Mouse (Mus musculus): ENCODE data around the gene Gm13289.
"Not testable (repeated sequence)": the region's sequence is repeated elsewhere in the genome, so short reads cannot be mapped to it uniquely, and the experiment has no call there.

The Gm13289 gene

DNA sequence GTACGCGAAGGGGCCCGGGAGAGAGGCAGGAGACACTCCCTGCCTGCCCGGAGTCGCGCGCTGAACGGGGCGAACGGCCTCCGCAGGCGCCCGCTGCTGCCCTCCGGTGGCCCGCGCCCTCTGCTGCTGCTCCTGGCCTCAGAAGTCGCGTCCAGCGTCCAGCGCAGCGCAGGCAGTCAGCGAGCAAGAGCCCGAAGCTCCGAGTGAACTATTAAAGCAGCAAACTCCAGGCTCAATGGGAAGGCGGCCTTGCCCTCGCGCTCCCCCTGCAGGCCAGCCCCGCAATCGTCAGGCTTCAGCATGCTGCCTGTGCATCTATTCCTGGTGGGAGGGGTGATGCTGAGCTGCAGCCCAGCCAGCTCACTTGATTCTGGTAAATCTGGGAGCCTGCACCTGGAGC lies at the start of gene Gm13289:
Gm13289 (plus strand) TSS at position 301 of the 400 bp plus-strand sequence.
- DNase-seq (ENCODE audit: low spot score in 2 of 2): not testable (repeated sequence)

DNA sequence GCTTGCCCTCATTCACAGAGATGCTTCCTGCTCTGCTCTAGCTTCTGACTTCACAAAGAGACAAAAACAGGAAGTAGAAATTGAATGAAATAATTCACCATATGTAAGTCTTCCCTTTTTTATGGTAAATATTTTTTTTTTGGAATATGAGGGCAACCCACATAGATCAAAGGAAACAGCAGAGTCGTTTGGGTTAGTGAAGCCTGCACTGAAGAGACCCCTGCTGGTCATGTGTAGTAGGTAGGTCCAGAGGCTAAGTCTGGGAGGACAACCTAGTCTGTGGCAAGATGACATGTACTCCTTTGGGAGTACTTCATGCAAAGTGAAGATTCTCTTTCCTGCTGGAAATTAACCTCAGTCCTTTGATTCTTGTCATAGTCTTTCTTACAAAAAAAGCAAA lies 49.4 kb upstream of the Gm13289 start:
- DNase-seq (ENCODE audit: low spot score in 2 of 2): no peak

DNA sequence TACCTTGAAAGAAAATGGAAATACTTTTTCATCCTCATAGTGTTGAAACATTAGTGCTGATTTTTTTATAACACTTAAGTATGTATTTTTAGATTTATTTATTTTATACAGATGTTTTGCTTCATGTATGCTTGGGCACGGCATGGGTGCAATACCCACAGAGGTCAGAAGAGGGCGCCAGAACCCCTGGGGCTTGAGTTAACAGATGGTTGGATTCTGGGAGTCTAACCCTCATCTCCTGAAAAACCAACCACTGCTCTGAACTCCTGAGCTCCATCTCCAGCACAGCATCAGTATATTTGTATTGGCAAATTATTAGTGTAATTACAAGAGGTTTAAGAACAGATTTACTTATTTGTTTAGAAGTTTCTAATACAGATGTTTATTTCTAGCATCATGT lies 38.2 kb upstream of the Gm13289 start:
- DNase-seq (ENCODE audit: low spot score in 2 of 2): peak in 1 of 2 experiments; percentile 48

DNA sequence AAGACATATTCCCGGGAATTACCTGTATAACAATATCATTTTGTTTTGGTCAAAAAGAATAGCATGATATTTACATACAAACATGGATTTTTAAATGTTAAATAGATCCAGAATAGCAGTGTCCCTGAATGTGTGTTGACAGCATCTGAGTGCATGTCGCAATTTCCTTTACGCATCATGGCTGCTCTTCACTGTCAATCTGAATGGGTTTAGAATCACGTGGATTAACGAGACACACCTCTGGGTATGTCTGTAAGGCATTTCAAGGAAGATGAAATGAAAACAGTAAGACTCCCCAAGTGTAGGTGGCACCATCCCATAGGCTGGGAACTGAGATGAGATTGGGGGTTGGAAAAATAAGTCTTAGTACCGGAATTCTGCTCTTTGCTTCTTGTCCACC lies 37.7 kb upstream of the Gm13289 start:
- DNase-seq (ENCODE audit: low spot score in 2 of 2): no peak

DNA sequence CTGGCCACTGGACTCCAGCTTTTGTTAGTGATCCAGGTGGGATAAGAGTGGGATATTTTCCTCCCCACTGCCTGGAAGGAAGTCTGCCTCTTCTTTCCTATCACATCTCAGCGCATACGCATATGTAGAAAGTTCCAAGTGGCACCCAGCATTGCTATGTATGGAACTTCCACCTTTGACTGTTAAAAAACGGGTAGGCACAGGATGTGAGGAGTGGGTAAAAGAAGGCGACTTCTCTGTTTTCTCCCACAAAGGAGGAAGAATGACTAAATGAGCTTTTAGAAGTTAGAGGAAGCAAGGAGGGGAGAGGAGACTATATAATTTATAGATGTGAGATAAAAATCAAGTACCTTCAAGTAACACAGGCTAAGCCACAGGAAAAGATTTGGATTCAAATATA lies 35.3 kb upstream of the Gm13289 start:
- DNase-seq (ENCODE audit: low spot score in 2 of 2): no peak

DNA sequence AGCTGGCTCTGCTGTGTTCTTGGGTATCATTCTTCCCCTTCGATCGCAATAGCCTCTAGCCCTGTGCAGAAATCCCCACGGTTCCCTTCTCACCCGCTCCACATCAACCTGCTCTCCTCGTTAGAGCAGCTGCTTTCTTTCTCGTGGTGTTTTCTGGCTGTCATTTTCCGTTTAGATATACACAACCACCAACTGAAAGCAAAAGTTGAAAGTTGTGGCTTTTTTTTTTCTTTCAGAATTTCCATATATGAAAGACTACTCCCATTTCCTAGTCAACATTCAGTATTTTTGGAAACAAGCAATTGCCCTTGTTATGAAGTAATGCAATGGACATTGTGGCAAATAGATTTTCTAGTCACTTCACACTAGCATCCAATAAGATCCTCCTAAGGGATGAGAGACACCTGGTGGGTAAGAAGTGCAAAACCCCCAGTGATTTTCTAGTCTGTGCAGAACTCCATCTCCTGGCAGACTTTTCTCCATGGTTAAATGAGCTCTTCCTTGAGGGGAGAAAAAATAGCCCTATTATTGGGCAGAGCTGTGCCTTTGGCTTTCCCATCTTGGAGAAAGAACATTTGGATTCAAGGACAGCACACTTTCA lies 33.9 kb upstream of the Gm13289 start:
- DNase-seq (ENCODE audit: low spot score in 2 of 2): no peak

DNA sequence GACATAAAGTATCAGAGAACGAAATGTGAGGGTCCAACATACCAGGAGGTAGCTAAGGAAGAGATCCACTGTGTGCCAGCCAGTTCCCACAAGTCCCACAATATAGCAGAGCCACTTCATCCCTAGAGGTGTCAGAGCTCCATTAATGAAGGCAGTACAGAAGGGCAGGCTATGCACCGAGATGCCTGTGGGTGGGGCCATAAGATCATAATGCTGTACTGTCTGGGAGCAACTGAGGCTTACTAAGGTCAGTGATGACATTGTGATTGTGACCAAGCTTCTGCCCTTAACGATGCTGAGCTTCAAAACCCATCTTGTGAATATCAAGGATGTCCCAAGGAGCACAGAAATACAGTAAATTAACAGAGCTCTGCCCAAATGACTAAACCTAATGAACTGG lies 32.5 kb upstream of the Gm13289 start:
- DNase-seq (ENCODE audit: low spot score in 2 of 2): no peak

DNA sequence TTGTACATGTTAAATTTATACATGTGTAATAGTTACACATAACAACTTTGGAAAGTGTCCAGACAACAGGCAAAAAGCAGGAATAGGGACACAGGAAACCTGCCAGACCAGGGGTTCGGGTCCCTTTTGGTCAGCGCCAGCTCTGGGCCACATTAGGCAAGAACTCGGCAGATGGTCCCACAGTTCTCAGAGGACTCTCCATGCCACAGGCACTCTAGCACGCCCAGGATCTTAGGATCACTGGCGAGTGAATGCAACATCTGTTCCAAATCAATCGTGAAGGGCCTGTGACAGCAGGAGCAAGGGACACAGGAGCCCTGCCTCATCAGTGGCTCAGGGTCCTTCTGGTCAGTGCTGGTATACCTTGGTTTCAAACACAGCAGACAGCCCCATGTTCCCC lies 26.8 kb upstream of the Gm13289 start:
- DNase-seq (ENCODE audit: low spot score in 2 of 2): no peak

DNA sequence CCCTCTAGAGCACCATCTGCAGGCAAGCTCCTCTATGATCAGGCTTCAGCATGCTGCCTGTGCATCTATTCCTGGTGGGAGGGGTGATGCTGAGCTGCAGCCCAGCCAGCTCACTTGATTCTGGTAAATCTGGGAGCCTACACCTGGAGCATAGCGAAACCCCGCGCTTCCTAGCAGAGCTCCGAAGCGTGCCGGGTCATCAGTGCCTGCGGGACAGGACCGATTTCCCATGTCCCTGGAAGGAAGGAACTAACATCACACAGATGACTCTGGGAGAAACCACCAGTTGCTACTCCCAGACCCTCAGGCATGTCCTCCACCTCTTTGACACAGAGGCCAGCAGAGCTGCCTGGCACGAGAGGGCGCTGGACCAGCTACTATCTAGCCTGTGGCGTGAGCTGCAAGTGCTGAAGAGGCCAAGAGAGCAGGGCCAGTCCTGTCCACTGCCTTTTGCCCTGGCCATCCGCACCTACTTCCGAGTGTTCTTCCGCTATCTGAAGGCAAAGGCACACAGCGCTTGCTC lies 21.8 kb upstream of the Gm13289 start, which contains the start of gene Gm13271:
Gm13271 (plus strand) TSS at position 51 of the 523 bp plus-strand sequence.
- DNase-seq (ENCODE audit: low spot score in 2 of 2): peak; percentile 72 to 82

DNA sequence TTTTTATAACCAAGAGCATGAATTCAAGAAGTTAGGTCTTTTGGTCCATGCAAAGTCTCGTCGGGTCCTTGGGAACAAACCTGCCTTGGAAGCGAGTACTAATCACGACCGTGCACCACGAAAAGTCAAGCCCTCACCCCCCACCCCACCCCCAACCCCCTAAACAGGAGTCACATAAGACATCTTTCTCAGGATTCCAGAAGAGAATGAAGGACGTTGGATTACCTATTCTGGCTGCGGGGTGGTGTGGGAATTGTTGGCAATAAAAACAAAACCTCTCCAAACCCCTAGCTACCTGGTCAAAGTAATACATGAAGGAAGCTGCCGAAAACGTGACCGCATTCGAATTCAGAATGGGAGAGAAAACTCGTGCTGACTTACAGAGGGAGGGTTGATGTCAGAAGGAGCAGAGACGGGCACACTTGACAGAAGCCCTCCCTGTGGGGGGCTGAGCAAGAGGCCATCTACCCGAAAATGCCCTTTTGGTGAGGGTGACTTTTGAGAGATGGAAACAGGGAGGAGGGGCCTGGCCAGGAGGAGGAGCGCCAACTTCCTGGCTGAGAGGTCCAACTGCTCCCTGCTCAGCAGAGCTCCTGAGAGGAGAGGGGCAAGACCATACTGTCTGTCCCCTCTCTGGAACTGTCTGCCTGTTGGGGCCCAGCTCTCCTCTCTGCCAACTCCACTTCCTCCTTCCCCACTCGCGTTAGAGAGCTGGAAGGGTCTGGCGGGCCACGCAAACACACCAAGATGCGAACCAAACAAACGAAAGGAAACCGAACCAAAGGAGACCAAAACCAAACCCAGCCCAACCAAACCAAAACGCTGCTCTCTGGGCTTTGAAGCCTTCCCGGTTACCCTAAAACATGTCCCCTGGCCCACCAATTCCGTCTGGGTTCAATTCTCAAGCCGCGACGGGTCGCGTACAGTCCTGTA lies 19.9 kb upstream of the Gm13289 start:
- DNase-seq (ENCODE audit: low spot score in 2 of 2): peak in 1 of 2 experiments; percentile 6

DNA sequence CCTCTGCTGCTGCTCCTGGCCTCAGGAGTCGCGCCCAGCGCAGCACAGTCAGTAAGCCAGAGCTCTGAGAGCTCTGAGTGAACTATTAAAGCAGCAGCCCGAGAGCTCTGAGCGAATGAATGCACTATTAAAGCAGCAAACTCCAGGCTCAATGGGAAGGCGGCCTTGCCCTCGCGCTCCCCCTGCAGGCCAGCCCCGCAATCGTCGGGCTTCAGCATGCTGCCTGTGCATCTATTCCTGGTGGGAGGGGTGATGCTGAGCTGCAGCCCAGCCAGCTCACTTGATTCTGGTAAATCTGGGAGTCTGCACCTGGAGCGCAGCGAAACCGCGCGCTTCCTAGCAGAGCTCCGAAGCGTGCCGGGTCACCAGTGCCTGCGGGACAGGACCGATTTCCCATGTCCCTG lies 19.1 kb upstream of the Gm13289 start:
- peak; percentile 91 to 95 for DNase-seq (ENCODE audit: low spot score in 2 of 2)

DNA sequence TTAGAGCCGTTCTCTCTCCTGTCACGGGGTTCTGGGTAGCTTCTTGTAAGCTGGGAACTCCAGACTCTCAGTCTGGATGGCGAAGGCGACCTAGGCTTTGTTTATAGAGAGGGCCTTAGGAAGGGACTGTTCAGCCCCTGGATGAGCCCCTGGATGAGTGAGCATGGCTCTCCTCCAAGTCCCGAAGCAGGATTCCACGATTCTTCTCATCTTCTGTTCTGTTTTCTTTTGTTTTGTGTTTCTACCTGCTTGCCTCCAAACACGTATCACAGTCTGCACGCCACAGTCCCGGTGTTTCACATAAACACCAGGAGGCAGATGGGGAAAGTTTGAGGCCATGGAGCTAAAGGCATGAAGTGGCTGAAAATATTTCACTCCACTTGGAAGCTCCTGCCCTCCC lies 18.0 kb upstream of the Gm13289 start:
- DNase-seq (ENCODE audit: low spot score in 2 of 2): not testable (repeated sequence)

DNA sequence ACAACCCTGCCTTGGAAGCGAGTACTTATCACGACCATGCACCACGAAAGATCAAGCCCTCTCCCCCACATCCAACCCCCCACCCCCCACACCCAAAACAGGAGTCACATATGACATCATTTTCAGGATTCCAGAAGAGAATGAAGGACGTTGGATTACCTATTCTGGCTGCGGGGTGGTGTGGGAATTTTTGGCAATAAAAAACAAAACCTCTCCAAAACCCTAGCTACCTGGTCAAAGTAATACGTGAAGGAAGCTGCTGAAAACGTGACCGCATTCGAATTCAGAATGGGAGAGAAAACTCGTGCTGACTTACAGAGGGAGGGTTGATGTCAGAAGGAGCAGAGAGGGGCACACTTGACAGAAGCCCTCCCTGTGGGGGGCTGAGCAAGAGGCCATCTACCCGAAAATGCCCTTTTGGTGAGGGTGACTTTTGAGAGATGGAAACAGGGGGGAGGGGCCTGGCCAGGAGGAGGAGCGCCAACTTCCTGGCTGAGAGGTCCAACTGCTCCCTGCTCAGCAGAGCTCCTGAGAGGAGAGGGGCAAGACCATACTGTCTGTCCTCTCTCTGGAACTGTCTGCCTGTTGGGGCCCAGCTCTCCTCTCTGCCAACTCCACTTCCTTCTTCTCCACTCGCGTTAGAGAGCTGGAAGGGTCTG lies 17.0 kb upstream of the Gm13289 start, which contains the start of gene Gm13283:
Gm13283 (plus strand) TSS at position 510 of the 659 bp plus-strand sequence.
- peak; percentile 19 to 31 for DNase-seq (ENCODE audit: low spot score in 2 of 2)

DNA sequence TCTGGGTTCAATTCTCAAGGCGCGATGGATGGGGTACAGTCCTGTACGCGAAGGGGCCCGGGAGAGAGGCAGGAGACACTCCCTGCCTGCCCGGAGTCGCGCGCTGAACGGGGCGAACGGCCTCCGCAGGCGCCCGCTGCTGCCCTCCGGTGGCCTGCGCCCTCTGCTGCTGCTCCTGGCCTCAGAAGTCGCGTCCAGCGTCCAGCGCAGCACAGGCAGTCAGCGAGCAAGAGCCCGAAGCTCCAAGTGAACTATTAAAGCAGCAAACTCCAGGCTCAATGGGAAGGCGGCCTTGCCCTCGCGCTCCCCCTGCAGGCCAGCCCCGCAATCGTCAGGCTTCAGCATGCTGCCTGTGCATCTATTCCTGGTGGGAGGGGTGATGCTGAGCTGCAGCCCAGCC lies 16.3 kb upstream of the Gm13289 start:
- DNase-seq (ENCODE audit: low spot score in 2 of 2): peak; percentile 32 to 47

DNA sequence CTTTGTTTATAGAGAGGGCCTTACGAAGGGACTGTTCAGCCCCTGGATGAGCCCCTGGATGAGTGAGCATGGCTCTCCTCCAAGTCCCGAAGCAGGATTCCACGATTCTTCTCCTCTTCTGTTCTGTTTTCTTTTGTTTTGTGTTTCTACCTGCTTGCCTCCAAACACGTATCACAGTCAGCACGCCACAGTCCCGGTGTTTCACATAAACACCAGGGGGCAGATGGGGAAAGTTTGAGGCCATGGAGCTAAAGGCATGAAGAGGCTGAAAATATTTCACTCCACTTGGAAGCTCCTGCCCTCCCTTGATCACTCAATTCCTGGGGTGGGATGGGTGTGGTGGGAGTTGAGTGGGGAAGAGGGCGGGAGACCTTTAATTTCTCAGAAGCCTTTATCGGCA lies 14.9 kb upstream of the Gm13289 start:
- peak; percentile 76 to 78 for DNase-seq (ENCODE audit: low spot score in 2 of 2)

DNA sequence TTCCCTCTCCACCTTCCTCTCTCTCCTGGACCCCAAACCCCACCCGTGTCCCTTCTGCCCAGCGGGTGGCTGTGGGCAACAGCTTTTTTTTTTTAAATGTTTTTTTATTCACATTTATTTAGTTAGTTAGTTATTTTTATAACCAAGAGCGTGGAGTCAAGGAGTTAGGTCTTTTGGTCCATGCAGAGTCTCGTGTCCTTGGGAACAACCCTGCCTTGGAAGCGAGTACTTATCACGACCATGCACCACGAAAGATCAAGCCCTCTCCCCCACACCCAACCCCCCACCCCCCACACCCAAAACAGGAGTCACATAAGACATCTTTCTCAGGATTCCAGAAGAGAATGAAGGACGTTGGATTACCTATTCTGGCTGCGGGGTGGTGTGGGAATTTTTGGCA lies 14.4 kb upstream of the Gm13289 start:
- peak in 1 of 2 experiments; percentile 13 for DNase-seq (ENCODE audit: low spot score in 2 of 2)

DNA sequence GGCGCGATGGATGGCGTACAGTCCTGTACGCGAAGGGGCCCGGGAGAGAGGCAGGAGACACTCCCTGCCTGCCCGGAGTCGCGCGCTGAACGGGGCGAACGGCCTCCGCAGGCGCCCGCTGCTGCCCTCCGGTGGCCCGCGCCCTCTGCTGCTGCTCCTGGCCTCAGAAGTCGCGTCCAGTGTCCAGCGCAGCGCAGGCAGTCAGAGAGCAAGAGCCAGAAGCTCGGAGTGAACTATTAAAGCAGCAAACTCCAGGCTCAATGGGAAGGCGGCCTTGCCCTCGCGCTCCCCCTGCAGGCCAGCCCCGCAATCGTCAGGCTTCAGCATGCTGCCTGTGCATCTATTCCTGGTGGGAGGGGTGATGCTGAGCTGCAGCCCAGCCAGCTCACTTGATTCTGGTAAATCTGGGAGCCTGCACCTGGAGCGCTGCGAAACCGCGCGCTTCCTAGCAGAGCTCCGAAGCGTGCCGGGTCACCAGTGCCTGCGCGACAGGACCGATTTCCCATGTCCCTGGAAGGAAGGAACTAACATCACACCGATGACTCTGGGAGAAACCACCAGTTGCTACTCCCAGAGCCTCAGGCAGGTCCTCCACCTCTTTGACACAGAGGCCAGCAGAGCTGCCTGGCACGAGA lies 13.2 kb upstream of the Gm13289 start:
- peak; percentile 14 to 16 for DNase-seq (ENCODE audit: low spot score in 2 of 2)

DNA sequence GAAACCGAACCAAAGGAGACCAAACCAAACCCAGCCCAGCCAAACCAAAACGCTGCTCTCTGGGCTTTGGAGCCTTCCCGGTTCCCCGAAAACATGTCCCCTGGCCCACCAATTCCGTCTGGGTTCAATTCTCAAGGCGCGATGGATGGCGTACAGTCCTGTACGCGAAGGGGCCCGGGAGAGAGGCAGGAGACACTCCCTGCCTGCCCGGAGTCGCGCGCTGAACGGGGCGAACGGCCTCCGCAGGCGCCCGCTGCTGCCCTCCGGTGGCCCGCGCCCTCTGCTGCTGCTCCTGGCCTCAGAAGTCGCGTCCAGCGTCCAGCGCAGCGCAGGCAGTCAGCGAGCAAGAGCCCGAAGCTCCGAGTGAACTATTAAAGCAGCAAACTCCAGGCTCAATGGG lies 3.2 kb upstream of the Gm13289 start, which contains the start of gene Gm13290:
Gm13290 (plus strand) TSS at position 301 of the 400 bp plus-strand sequence.
- not testable (repeated sequence) for DNase-seq (ENCODE audit: low spot score in 2 of 2)

DNA sequence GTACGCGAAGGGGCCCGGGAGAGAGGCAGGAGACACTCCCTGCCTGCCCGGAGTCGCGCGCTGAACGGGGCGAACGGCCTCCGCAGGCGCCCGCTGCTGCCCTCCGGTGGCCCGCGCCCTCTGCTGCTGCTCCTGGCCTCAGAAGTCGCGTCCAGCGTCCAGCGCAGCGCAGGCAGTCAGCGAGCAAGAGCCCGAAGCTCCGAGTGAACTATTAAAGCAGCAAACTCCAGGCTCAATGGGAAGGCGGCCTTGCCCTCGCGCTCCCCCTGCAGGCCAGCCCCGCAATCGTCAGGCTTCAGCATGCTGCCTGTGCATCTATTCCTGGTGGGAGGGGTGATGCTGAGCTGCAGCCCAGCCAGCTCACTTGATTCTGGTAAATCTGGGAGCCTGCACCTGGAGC lies 2.8 kb downstream of the Gm13289 start, which contains the start of gene Gm13272:
Gm13272 (plus strand) TSS at position 301 of the 400 bp plus-strand sequence.
- DNase-seq (ENCODE audit: low spot score in 2 of 2): not testable (repeated sequence)

DNA sequence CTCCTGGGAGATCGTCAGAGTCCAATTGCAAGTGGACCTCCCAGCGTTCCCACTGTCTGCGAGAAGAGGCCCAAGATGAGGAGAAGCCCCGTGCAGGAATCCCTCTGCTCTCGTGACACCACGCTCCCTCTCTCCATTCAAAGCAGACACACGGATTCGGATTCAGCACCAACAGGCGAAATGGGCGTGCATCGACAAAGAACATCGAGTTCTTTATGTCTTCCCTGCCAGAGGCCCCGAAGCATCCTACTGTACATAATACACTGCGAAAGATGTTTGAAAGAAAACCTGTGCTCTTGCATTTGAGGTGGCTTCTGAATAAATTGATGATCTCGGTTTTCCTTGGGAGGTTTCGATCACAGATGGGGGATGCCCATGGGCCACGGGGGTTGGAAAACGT lies 3.6 kb downstream of the Gm13289 start:
- DNase-seq (ENCODE audit: low spot score in 2 of 2): not testable (repeated sequence)

DNA sequence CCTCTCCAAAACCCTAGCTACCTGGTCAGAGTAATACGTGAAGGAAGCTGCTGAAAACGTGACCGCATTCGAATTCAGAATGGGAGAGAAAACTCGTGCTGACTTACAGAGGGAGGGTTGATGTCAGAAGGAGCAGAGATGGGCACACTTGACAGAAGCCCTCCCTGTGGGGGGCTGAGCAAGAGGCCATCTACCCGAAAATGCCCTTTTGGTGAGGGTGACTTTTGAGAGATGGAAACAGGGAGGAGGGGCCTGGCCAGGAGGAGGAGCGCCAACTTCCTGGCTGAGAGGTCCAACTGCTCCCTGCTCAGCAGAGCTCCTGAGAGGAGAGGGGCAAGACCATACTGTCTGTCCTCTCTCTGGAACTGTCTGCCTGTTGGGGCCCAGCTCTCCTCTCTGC lies 5.1 kb downstream of the Gm13289 start, which contains the start of gene Ifnz:
Ifnz (plus strand) TSS at position 301 of the 400 bp plus-strand sequence.
- not testable (repeated sequence) for DNase-seq (ENCODE audit: low spot score in 2 of 2)

Data from frontal cortex, postnatal 14 days (tissue).